Mouse (Mus musculus) heart, embryonic 14.5 days (tissue): ENCODE results near the gene Gm43191. TPM values are rescaled to one million over a fixed set of nuclear protein-coding genes. Genes with fewer than 3 reads are reported as not detected.

Experiments
- ATAC-seq: fragments of 200-750 bp; cut with Nextera tagmentation; 2 replicates; pipeline ENCODE4 v1.8.0; 2017; ENCODE audit warnings: low read depth, moderate TSS enrichment; ENCODE audit not compliant: insufficient number of reproducible peaks, insufficient read depth, low FRiP score
- H3K27ac ChIP-seq, 2 experiments: fragments of 200-500 bp in 1 of 2; fragments of 300-500 bp in 1 of 2; sonication (generic) in 1 of 2; replicated peaks in 1 of 2; 2 replicates each; pipeline ENCODE4 v1.5.1; 2012 to 2014; ENCODE audit warnings: low read depth in 2 of 2, low read length in 2 of 2, control low read depth in 1 of 2, mild to moderate bottlenecking in 1 of 2, mixed read lengths in 1 of 2; ENCODE audit not compliant: control insufficient read depth in 1 of 2, insufficient read depth in 1 of 2
- H3K27me3 ChIP-seq: fragments of 300-500 bp; sonication (generic); 2 replicates; pipeline ENCODE4 v1.6.1; 2014; ENCODE audit warnings: mild to moderate bottlenecking, low read length, control low read depth; ENCODE audit not compliant: control insufficient read depth, insufficient read depth
- H3K36me3 ChIP-seq: fragments of 300-500 bp; sonication (generic); 2 replicates; pipeline ENCODE4 v1.6.1; 2014; ENCODE audit warnings: mild to moderate bottlenecking, control low read depth, low read length, mixed read lengths; ENCODE audit not compliant: control insufficient read depth, insufficient read depth
- H3K4me1 ChIP-seq, 2 experiments: fragments of 200-500 bp in 1 of 2; fragments of 300-500 bp in 1 of 2; sonication (generic) in 1 of 2; 2 replicates each; pipeline ENCODE4 v1.6.1; 2012 to 2014; ENCODE audit warnings: low read length in 2 of 2, control low read depth in 1 of 2, mixed read lengths in 1 of 2; ENCODE audit not compliant: control insufficient read depth in 2 of 2, insufficient read depth in 2 of 2
- H3K4me2 ChIP-seq: fragments of 300-500 bp; sonication (generic); 2 replicates; pipeline ENCODE4 v1.6.1; 2014; ENCODE audit warnings: mild to moderate bottlenecking, low read length
- H3K4me3 ChIP-seq, 2 experiments: fragments of 200-500 bp in 1 of 2; fragments of 300-500 bp in 1 of 2; sonication (generic) in 1 of 2; 2 replicates each; pipeline ENCODE4 v1.5.1; 2012 to 2014; ENCODE audit warnings: low read length in 2 of 2, mild to moderate bottlenecking in 2 of 2, control low read depth in 1 of 2, low read depth in 1 of 2, moderate library complexity in 1 of 2; ENCODE audit not compliant: control insufficient read depth in 1 of 2, insufficient read depth in 1 of 2
- H3K9ac ChIP-seq: fragments of 300-500 bp; sonication (generic); 2 replicates; pipeline ENCODE4 v1.6.1; 2014; ENCODE audit warnings: mild to moderate bottlenecking, low read length
- H3K9me3 ChIP-seq: fragments of 300-500 bp; sonication (generic); 2 replicates; pipeline ENCODE4 v1.6.1; 2016; ENCODE audit warnings: low read length, control low read depth; ENCODE audit not compliant: control insufficient read depth
- WGBS: fragments of 180-500 bp; shearing (Covaris S2); extraction: QIAGEN DNeasy Blood & Tissue Kit; methylation state at CpG from one replicate; pipeline ENCODE4 v1.1.7; 2014; 5-methylcytosine and 5-hydroxymethylcytosine counted together
- polyA plus RNA-seq: library from polyadenylated mRNA; unstranded; fragments of >200 nt; fragmentation: Nextera tagmentation; extraction: Ambion mirVana; gene quantifications from 2 replicates; pipeline ENCODE4 v1.2.1, GENCODE M21; 2014

Gene Gm43191
- polyA plus RNA-seq, 1 experiment from 2014 or later, result not detected

DNA sequence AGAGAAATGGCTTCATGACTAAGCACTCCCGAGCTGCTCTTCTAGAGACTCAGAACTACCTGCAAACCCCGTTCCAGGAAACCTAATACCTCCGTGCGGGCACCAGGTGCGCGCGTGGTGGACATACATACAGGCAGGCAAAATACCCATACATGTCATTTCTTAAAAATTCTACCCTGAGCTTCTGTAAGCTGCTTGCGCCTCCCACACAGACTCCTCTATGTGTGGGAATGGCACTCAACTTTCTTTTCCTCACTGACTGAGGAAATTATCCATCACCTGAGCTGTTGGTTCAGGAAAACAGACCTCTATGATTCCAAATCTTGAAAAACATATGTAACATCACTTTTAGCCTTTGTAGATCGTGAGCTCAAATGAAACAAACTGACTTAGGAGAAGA, 30.4 kb downstream of the Gm43191 start:
- WGBS, result 95% methylated on average over 9 of the region's 9 CpGs
- Histone ChIP-seq H3K36me3 (peaks cover 51% of the 10 kb centered on the region), H3K9me3 (no peaks in the 10 kb centered on the region), H3K9ac (no peak overlapping the region), H3K4me2 (no peak overlapping the region), H3K4me1 (peaks cover 2 to 14% of the 10 kb centered on the region in 2 experiments; a peak in 3 of 4 replicates), H3K4me3 (no peak overlapping the region), H3K27me3 (no peaks in the 10 kb centered on the region), H3K27ac (no peak overlapping the region)
- no peak for ATAC-seq

DNA sequence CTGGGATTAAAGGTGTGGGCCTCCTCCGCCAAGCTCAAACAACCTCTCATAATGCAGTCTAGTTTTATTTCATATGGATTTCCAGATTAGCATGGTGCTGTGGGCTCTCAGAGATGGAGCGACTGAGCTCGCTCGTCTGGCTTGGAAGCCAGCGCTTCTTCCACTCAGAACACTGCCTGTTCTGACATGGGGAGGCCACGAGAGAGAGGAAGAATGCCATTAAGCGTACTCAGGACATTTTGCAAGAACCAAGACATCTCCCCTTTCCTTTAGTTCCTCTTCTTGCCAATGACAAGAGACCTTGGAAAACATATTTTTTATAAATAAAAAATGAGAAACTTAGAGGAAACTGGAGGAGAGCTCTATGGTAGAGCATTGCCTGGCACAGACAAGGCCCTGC, 32.3 kb downstream of the Gm43191 start:
- WGBS, result 94% methylated on average over 7 of the region's 7 CpGs
- Histone ChIP-seq H3K4me2 (no peak overlapping the region), H3K27ac (no peak overlapping the region), H3K4me1 (peaks cover 2 to 12% of the 10 kb centered on the region in 2 experiments; a peak in 3 of 4 replicates), H3K4me3 (no peak overlapping the region), H3K9me3 (no peaks in the 10 kb centered on the region), H3K27me3 (no peaks in the 10 kb centered on the region), H3K9ac (no peak overlapping the region), H3K36me3 (peaks cover 69% of the 10 kb centered on the region)
- no peak for ATAC-seq

DNA sequence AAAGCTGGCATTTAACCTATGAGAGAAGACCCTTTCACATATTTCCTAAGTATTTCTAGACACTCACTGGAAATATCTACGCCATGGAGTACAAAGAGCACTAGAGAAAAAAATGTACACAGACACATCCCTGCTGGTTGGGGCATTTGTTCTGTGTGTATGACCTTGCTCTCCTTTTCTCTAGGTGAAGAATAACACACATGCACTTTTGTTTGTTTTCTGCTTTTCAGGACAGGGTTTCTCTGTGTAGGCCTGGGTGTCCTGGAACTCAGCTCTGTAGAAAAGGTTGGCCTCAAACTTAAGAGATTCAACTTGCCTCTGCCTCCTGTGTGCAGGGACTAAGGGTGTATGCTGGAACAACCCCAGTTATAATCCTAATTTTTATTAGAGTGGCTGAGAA, 34.7 kb downstream of the Gm43191 start:
- Histone ChIP-seq H3K27me3 (no peaks in the 10 kb centered on the region), H3K4me2 (no peak overlapping the region), H3K4me3 (no peak overlapping the region), H3K9ac (no peak overlapping the region), H3K9me3 (no peaks in the 10 kb centered on the region), H3K4me1 (no peaks in the 10 kb centered on the region), H3K27ac (0 out of 4 replicates have a peak overlapping the region, but pooled peaks of 1 of the 2 experiments have one; percentile 24), H3K36me3 (peaks cover 92% of the 10 kb centered on the region)
- no peak for ATAC-seq
- 90% methylated on average over 1 of the region's 1 CpGs for WGBS

DNA sequence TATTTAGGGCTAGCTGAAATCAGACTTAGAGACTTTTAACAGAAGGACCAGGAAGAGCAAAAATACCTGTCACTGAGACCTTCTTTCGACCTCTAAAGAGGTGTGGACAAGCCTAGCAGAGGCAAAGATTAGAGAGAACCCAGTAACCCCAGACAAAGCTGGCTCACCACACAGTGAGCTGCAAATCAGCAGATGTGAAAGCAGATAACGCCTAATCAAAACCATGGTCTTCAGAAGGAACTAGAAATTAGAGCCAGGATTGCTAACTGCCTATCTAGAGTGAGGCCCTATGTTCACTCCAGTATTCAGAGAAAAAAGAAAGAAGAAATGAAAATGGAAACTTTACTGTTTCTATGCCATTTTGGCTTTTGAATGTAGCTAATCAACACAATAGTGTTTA, 38.7 kb downstream of the Gm43191 start:
- 72% methylated on average over 2 of the region's 2 CpGs for WGBS
- peaks cover 96% of the 10 kb centered on the region for H3K36me3 ChIP-seq

DNA sequence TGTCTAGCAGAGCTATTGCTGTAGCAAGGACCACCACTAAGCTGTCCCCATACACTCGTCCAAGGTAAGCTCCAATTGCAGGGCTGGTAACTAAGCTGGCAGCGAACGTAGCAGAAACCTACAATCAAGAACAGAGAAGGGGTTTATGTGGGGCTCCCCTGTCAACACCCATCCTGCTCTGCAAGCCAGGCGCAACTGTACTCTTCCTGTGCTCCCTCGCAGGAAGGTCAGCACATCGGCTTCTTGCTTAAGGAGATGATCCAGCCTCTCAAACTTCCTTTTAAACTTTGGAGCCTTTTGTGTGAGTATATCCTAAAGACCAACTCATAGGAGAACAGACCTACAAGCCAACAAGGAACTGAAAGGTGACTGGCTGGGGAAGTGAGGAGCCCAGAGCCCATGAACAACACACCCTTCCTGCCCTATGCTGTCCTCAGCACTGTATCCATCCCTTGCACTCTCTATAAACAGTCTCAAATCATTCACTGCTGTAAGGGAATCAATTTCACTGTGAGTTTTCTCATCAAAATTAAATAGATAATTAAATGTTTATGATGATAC, 39.2 kb downstream of the Gm43191 start:
- no peak overlapping the region for H3K4me3 ChIP-seq
- H3K9ac ChIP-seq, result no peak overlapping the region
- H3K27me3 ChIP-seq, result no peaks in the 10 kb centered on the region
- no peak overlapping the region for H3K27ac ChIP-seq
- H3K4me2 ChIP-seq, result no peak overlapping the region
- 81% methylated on average over 6 of the region's 6 CpGs for WGBS
- H3K4me1 ChIP-seq, result no peaks in the 10 kb centered on the region
- peaks cover 96% of the 10 kb centered on the region for H3K36me3 ChIP-seq
- no peaks in the 10 kb centered on the region for H3K9me3 ChIP-seq
- ATAC-seq, result no peak

More for the DNA sequence above, 38.7 kb downstream of the Gm43191 start:
- H3K4me1 ChIP-seq, result no peaks in the 10 kb centered on the region
- H3K27ac ChIP-seq, result no peak overlapping the region
- ATAC-seq, result no peak
- H3K9me3 ChIP-seq, result no peaks in the 10 kb centered on the region
- H3K4me3 ChIP-seq, result no peak overlapping the region
- no peak overlapping the region for H3K9ac ChIP-seq
- H3K27me3 ChIP-seq, result no peaks in the 10 kb centered on the region
- H3K4me2 ChIP-seq, result no peak overlapping the region

DNA sequence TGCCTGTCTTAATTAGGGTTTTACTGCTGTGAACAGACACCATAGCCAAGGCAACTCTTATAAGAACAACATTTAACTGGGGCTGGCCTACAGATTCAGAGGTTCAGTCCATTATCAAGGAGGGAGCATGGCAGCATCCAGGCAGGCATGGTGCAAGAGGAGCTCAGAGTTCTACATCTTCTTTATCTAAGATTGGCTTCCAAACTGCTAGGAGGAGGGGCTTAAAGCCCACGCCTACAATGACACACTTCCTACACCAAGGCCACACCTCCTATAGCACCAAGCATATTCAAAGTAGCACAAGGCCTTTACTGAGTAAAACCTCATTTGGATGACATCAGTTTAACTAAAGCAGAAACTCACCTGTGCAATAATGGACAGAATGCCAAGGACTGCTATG, 41.0 kb downstream of the Gm43191 start:
- Histone ChIP-seq H3K36me3 (peaks cover 96% of the 10 kb centered on the region), H3K9me3 (no peaks in the 10 kb centered on the region), H3K27me3 (no peaks in the 10 kb centered on the region), H3K27ac (no peak overlapping the region), H3K4me1 (no peaks in the 10 kb centered on the region), H3K9ac (no peak overlapping the region), H3K4me3 (no peak overlapping the region), H3K4me2 (no peak overlapping the region)
- ATAC-seq, result no peak
- WGBS, result 74% methylated on average over 1 of the region's 1 CpGs

DNA sequence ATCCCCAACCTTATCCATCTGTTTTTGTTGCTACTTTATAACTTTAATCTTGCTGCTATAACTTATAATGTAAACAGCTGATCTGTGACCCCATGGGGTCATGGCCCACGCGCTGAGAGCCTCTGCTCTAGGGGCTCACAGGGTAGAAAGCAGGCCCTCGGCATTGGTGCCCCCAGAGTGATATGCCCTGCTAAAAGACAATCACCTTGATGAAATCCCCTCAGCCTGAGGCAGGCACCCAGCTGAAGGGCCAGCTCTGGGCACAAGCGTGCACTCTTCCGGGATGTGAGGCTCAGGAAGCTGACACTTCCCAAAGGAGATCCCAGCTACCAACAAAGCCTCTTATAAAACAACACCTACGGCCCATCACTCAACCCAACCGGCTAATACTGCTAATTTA, 42.5 kb downstream of the Gm43191 start:
- Histone ChIP-seq H3K27ac (no peak overlapping the region), H3K36me3 (peaks cover 97% of the 10 kb centered on the region), H3K9ac (no peak overlapping the region), H3K4me3 (no peak overlapping the region), H3K27me3 (no peaks in the 10 kb centered on the region), H3K4me1 (no peaks in the 10 kb centered on the region), H3K4me2 (no peak overlapping the region), H3K9me3 (no peaks in the 10 kb centered on the region)
- no peak for ATAC-seq
- WGBS, result 88% methylated on average over 7 of the region's 7 CpGs
